Mouse (Mus musculus) embryonic fibroblast, embryonic 13.5 days (primary cell): ENCODE measurements around the gene Tes3-ps.

Experiments used
- CTCF ChIP-seq: IDR thresholded peaks from 2 replicates; pipeline ENCODE4 v1.5.1; 2011; ENCODE audit warnings: mild to moderate bottlenecking, control low read depth, low read length, moderate library complexity, borderline replicate concordance; ENCODE audit not compliant: insufficient read depth
- POLR2A ChIP-seq: IDR thresholded peaks from 2 replicates; pipeline ENCODE4 v1.6.1; 2011; ENCODE audit warnings: low read depth, mild to moderate bottlenecking, control low read depth, low read length, moderate library complexity

DNA sequence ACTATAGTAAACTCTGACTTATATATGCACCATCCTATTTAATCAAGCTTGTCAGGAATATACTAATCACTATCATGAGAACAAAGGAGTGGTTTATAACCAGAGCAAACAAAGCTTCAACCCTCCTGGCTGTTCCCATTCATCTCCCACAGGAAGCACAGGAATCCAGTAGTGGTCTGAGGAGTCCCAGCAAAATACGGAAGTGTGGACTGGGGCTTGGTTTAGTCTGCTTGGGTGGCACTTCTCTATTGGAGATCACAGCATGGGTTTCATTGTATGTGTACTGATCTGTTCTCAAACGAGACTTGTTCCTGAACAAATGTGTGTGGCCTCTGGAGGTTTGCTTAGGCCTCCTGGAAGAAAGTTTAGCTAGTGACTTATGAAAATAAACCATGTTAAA lies 25.6 kb downstream of the Tes3-ps start:
- TF ChIP-seq CTCF (no peak), POLR2A (no peak)
